Mouse (Mus musculus) midbrain, embryonic 14.5 days (tissue): ENCODE measurements around the gene Plxna2. TPM values are rescaled to one million over a fixed set of nuclear protein-coding genes. Genes with fewer than 3 reads are reported as not detected.

Source experiments
- ATAC-seq: fragments of 200-750 bp; cut with Nextera tagmentation; 2 replicates; pipeline ENCODE4 v1.8.0; 2017; ENCODE audit warnings: moderate number of reproducible peaks, moderate library complexity; ENCODE audit not compliant: low FRiP score, low TSS enrichment
- DNase-seq: peaks from one replicate; pipeline ENCODE4 v3.0.0-alpha.2; 2015
- H3K27ac ChIP-seq: fragments of 300-500 bp; sonication (generic); replicated peaks from 2 replicates; pipeline ENCODE4 v1.5.1; 2014; ENCODE audit warnings: mild to moderate bottlenecking, low read depth, low read length, moderate library complexity
- H3K27me3 ChIP-seq: fragments of 300-500 bp; sonication (generic); 2 replicates; pipeline ENCODE4 v1.6.1; 2014; ENCODE audit warnings: low read length, control low read depth, mixed read lengths; ENCODE audit not compliant: control insufficient read depth, insufficient read depth
- H3K36me3 ChIP-seq: fragments of 300-500 bp; sonication (generic); 2 replicates; pipeline ENCODE4 v1.6.1; 2014; ENCODE audit warnings: low read length, control low read depth; ENCODE audit not compliant: control insufficient read depth, insufficient read depth
- H3K4me1 ChIP-seq: fragments of 300-500 bp; sonication (generic); 2 replicates; pipeline ENCODE4 v1.6.1; 2014; ENCODE audit warnings: mild to moderate bottlenecking, antibody characterized with exemption, low read length, control low read depth; ENCODE audit not compliant: control insufficient read depth, insufficient read depth
- H3K4me2 ChIP-seq: fragments of 300-500 bp; sonication (generic); 2 replicates; pipeline ENCODE4 v1.6.1; 2014; ENCODE audit warnings: mild to moderate bottlenecking, low read length, moderate library complexity
- H3K4me3 ChIP-seq: fragments of 300-500 bp; sonication (generic); replicated peaks from 2 replicates; pipeline ENCODE4 v1.5.1; 2014; ENCODE audit warnings: low read depth, low read length
- H3K9ac ChIP-seq: fragments of 300-500 bp; sonication (generic); replicated peaks from 2 replicates; pipeline ENCODE4 v1.6.1; 2014; ENCODE audit warnings: mild to moderate bottlenecking, low read length, moderate library complexity
- H3K9me3 ChIP-seq: fragments of 300-500 bp; sonication (generic); 2 replicates; pipeline ENCODE4 v1.6.1; 2016; ENCODE audit warnings: low read length, control low read depth, mixed read lengths; ENCODE audit not compliant: control insufficient read depth
- WGBS: fragments of 180-500 bp; shearing (Covaris S2); extraction: QIAGEN DNeasy Blood & Tissue Kit; methylation state at CpG from one replicate; pipeline ENCODE4 v1.1.7; 2014; 5-methylcytosine and 5-hydroxymethylcytosine counted together
- polyA plus RNA-seq: library from polyadenylated mRNA; unstranded; fragments of >200 nt; fragmentation: Nextera tagmentation; extraction: Ambion mirVana; gene quantifications from 2 replicates; pipeline ENCODE4 v1.2.1, GENCODE M21; 2014

Gene Plxna2
- polyA plus RNA-seq, 1 experiment from 2014 or later, result 24.1 TPM

GRCm38 (mm10) chr1:194643930-194644329 is 25.9 kb downstream of the Plxna2 start:
- DNase-seq (no peak), ATAC-seq (no peak)
- Histone ChIP-seq H3K9ac (no peak overlapping the region), H3K4me1 (peaks cover 12% of the 10 kb centered on the region; the same call in 1 of the 2 replicates), H3K9me3 (no peaks in the 10 kb centered on the region), H3K27me3 (no peaks in the 10 kb centered on the region), H3K4me2 (no peak overlapping the region), H3K27ac (no peak overlapping the region), H3K4me3 (no peak overlapping the region), H3K36me3 (peaks cover 17% of the 10 kb centered on the region)
- WGBS, result 94% methylated on average over 6 of the region's 6 CpGs

GRCm38 (mm10) chr1:194645898-194646297 is 27.9 kb downstream of the Plxna2 start:
- Histone ChIP-seq H3K4me2 (no peak overlapping the region), H3K36me3 (peaks cover 35% of the 10 kb centered on the region), H3K27me3 (no peaks in the 10 kb centered on the region), H3K4me3 (no peak overlapping the region), H3K9ac (no peak overlapping the region), H3K9me3 (no peaks in the 10 kb centered on the region), H3K4me1 (peaks cover 12% of the 10 kb centered on the region; the same call in 1 of the 2 replicates), H3K27ac (no peak overlapping the region)
- WGBS, result 89% methylated on average over 1 of the region's 1 CpGs
- ATAC-seq (no peak), DNase-seq (no peak)

- 0 out of 2 replicates have a peak, but pooled peaks cover 8% of the 10 kb centered on the region for H3K4me1 ChIP-seq
- no peak overlapping the region for H3K4me3 ChIP-seq
- peaks cover 39% of the 10 kb centered on the region for H3K36me3 ChIP-seq
- DNase-seq (no peak), ATAC-seq (no peak)
- H3K27ac ChIP-seq, result no peak overlapping the region
- H3K9ac ChIP-seq, result no peak overlapping the region
- no peaks in the 10 kb centered on the region for H3K27me3 ChIP-seq
- no peaks in the 10 kb centered on the region for H3K9me3 ChIP-seq
- 60% methylated on average over 1 of the region's 1 CpGs for WGBS
- no peak overlapping the region for H3K4me2 ChIP-seq
Observed at GRCm38 (mm10) chr1:194650076-194650475, 32.1 kb downstream of the Plxna2 start.

DNA sequence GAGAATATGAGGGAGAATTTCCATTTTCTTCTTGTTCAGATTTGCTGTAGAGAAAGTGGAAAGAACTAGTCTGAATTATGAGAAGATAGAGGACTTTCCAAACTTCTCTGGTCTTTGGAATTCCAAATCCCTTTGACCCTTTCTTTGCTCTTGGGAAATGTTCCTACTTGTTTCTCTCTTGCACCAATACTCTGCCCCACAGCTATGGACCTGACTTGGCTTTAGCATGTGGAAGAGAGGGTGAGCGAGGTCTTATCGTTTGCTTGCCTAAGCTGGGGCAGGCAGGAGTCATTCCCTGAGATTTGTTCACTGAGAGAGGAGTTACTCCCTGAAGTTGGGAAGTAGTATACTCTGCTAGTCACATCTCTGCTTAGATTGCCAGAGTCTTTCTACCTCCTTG is 32.5 kb downstream of the Plxna2 start:
- ATAC-seq, result no peak
- WGBS, result 95% methylated on average over 2 of the region's 2 CpGs
- Histone ChIP-seq H3K27me3 (no peaks in the 10 kb centered on the region), H3K4me1 (0 out of 2 replicates have a peak, but pooled peaks cover 8% of the 10 kb centered on the region), H3K9me3 (no peaks in the 10 kb centered on the region), H3K36me3 (peaks cover 37% of the 10 kb centered on the region), H3K9ac (no peak overlapping the region), H3K4me2 (no peak overlapping the region), H3K4me3 (no peak overlapping the region), H3K27ac (no peak overlapping the region)
- DNase-seq, result no peak

DNA sequence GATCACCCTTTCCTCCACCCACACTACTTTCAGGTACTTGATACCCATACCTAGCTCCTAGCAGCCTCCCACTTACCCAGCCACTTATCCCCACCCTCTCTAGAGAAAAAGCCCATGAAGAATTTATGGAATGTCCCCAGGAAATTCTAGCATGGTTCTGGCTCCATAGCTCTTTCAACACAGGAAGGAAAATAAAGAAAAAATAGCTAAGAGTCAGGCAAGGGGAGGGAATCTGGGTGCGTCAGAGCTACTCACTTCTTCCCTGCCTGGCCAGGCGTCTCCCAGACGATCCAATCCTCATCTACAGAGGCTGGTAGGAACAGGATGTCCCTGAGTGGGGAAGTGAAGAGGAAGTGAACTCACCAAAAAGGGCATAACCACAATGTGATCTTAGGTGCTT is 34.0 kb downstream of the Plxna2 start:
- WGBS, result 91% methylated on average over 3 of the region's 3 CpGs
- no peak overlapping the region for H3K4me3 ChIP-seq
- H3K4me2 ChIP-seq, result no peak overlapping the region
- H3K4me1 ChIP-seq, result 0 out of 2 replicates have a peak, but pooled peaks cover 7% of the 10 kb centered on the region
- peaks cover 37% of the 10 kb centered on the region for H3K36me3 ChIP-seq
- no peaks in the 10 kb centered on the region for H3K9me3 ChIP-seq
- no peak for ATAC-seq
- H3K27me3 ChIP-seq, result no peaks in the 10 kb centered on the region
- no peak for DNase-seq
- no peak overlapping the region for H3K9ac ChIP-seq
- no peak overlapping the region for H3K27ac ChIP-seq

GRCm38 (mm10) chr1:194658459-194659160 is 40.6 kb downstream of the Plxna2 start:
- Histone ChIP-seq H3K36me3 (peaks cover 6% of the 10 kb centered on the region; the same call in 1 of the 2 replicates), H3K27ac (no peak overlapping the region; the same call in 1 of the 2 replicates), H3K9me3 (no peaks in the 10 kb centered on the region), H3K9ac (no peak overlapping the region), H3K4me1 (peaks cover 6% of the 10 kb centered on the region; the same call in 1 of the 2 replicates), H3K4me3 (no peak overlapping the region), H3K4me2 (no peak overlapping the region), H3K27me3 (no peaks in the 10 kb centered on the region)
- peak; percentile 61 for DNase-seq
- 76% methylated on average over 1 of the region's 1 CpGs for WGBS
- ATAC-seq, result no peak

- H3K27me3 ChIP-seq, result no peaks in the 10 kb centered on the region
Observed at GRCm38 (mm10) chr1:194660426-194661119, 42.6 kb downstream of the Plxna2 start.

DNA sequence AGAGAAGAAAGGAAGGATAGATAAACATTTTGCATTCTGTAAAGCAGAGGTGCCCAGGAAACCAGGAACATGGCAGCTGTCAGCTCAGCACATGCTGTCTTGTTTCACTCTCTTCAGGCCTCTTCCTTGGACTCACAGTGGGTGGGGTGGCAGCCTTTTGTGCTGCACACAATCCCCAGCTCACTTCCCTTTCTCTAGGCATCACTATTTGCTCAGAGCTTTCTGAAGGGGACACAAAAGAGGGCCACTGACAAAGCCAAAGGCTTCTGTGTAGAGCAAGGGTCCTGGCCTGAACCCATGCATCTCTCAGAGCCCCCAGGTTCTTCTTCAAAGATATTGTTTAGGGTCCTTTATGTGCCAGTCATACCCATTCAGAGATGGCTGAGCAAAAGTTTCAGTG is 45.0 kb downstream of the Plxna2 start:
- Histone ChIP-seq H3K36me3 (no peaks in the 10 kb centered on the region), H3K9me3 (no peaks in the 10 kb centered on the region), H3K4me2 (no peak overlapping the region), H3K27me3 (no peaks in the 10 kb centered on the region), H3K9ac (no peak overlapping the region), H3K4me3 (no peak overlapping the region), H3K27ac (no peak overlapping the region), H3K4me1 (peaks cover 6% of the 10 kb centered on the region; the same call in 1 of the 2 replicates)
- DNase-seq, result peak; percentile 15
- ATAC-seq, result no peak

More at GRCm38 (mm10) chr1:194660426-194661119, 42.6 kb downstream of the Plxna2 start:
- Histone ChIP-seq H3K4me2 (no peak overlapping the region), H3K9ac (no peak overlapping the region), H3K9me3 (no peaks in the 10 kb centered on the region), H3K27ac (no peak overlapping the region), H3K4me3 (no peak overlapping the region), H3K36me3 (peaks cover 6% of the 10 kb centered on the region; the same call in 1 of the 2 replicates), H3K4me1 (peaks cover 6% of the 10 kb centered on the region; the same call in 1 of the 2 replicates)
- DNase-seq, result no peak
- WGBS, result 94% methylated on average over 3 of the region's 3 CpGs
- ATAC-seq, result no peak
